Mouse (Mus musculus) common myeloid progenitor, adult 5-6 weeks (primary cell): ENCODE results near the gene Akr1c19. TPM values are rescaled to one million over a fixed set of nuclear protein-coding genes. Genes with fewer than 3 reads are reported as not detected.
"Not testable (repeated sequence)": the region's sequence is repeated elsewhere in the genome, so short reads cannot be mapped to it uniquely, and the experiment has no call there.

Source experiments
- ATAC-seq: replicated peaks from 2 replicates; pipeline ENCODE4 v1.8.0; 2016; ENCODE audit warnings: low read depth, mild to moderate bottlenecking, moderate TSS enrichment, inconsistent platforms; ENCODE audit not compliant: poor library complexity, severe bottlenecking
- total RNA-seq: library from RNA; stranded (forward); fragments of 200-1000, 187-1606 nt; gene quantifications from 2 replicates; pipeline ENCODE4 v1.2.3, GENCODE M21; 2017

Gene Akr1c19
- total RNA-seq, 1 experiment from 2014 or later = not detected

- ATAC-seq = no peak
Measured at GRCm38 (mm10) chr13:4265047-4265446, 36.5 kb downstream of the Akr1c19 start.

GRCm38 (mm10) chr13:4265455-4265854, 37.0 kb downstream of the Akr1c19 start:
- not testable (repeated sequence) for ATAC-seq

DNA sequence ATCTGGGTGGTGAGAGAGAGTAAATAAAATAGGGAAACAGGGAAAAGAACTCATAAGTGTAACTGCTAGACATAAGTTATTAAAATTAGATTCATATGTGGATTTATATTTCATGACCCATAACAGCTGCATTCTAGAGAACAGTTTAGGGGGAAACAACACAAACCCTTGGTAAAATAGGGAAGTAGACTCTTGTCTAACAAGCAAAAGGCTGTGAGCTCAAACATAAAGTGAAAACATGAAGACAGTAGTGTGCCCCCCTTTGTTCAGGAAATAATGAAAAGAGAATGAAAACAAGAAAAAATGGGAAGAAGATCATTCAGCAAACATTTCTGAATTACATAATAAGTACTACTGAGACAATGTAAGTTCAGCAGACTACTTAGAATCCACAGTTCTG, 42.4 kb downstream of the Akr1c19 start:
- peak; percentile 60 for ATAC-seq

- no peak for ATAC-seq
Measured at GRCm38 (mm10) chr13:4277526-4277925, 49.0 kb downstream of the Akr1c19 start.

- ATAC-seq = peak; percentile 82
Measured at GRCm38 (mm10) chr13:4279284-4279683, 50.8 kb downstream of the Akr1c19 start, which contains the start of gene Akr1c12. Akr1c12 (minus strand) TSS chr13:4279433.

DNA sequence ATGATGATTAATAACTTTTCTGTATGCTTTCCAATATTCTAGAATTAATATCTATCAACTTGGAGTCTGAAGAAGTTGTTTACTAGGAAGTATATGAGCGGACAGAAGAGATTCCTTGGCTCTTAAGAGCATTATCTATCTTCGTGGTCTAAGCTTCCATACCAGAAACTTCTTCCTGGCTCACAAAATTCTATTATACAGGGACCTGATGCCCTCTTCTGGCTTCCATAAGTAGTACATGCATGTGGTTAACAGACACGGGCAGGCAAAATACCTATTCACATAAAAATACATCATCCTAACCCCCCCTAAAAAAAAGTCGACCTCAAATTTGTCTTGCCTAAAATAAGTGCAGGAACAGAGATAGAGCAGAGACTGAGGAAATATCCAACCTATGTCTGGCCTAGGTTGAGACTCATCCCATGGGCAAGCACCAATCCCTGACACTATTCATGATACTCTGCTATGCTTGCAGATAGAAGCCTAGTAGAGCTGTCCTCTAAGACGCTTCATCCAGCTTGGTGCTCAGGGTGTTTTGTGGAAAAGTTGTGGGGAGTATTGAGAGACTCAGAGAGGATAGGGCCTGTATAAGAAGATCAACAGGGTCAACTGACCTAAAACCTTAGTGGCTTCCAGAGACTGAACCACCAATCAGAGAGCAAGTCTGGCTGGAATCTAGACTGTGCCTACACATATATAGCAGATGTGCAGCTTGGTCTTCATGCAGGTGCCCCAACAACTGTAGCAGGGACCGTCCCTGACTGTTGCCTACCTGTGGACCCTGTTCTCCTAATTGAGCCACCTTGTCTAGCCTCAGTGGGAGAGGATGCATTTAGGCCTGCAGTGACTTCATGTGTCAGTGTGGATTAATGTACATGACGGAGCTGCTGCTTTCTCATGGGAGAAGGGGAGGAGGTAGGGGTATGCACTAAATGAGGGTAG, 53.2 kb downstream of the Akr1c19 start:
- ATAC-seq = peak; percentile 94

- ATAC-seq = peak; percentile 47
Measured at GRCm38 (mm10) chr13:4296991-4297390, 68.5 kb downstream of the Akr1c19 start.

Other genes with a start within 250 kb of the Akr1c19 start
- gene Akr1c14, start 179.7 kb upstream of the Akr1c19 start, total RNA-seq = not detected in 2 replicates
- not detected in 2 replicates for gene Akr1c18, start 78.0 kb upstream of the Akr1c19 start, total RNA-seq
- gene Akr1c13, start 37.5 kb upstream of the Akr1c19 start, total RNA-seq = 37.3 and 50.4 TPM in 2 replicates
- gene Akr1c12, start 50.7 kb downstream of the Akr1c19 start, total RNA-seq = 3.9 and 6.8 TPM in 2 replicates
- gene Akr1c6, start 205.6 kb downstream of the Akr1c19 start, total RNA-seq = not detected in 2 replicates